Mouse (Mus musculus) liver, adult (tissue): ENCODE measurements around the gene Parn.

Experiments used
- GATA4 ChIP-seq: IDR thresholded peaks from 2 replicates; pipeline ENCODE4 v1.6.1; 2014; ENCODE audit warnings: mild to moderate bottlenecking, low read length; ENCODE audit not compliant: insufficient replicate concordance

The Parn gene

GRCm38 (mm10) chr16:13667878-13668343 lies at the start of gene Parn:
Gene Parn (minus strand): TSS chr16:13668170.
- TF ChIP-seq GATA4 = peak; percentile 77; the same call in 1 of the 2 replicates

GRCm38 (mm10) chr16:13716821-13717553 lies 49.0 kb upstream of the Parn start:
- no peak for TF ChIP-seq GATA4

- TF ChIP-seq GATA4 = no peak
Measured at GRCm38 (mm10) chr16:13714910-13715309, 46.9 kb upstream of the Parn start.

GRCm38 (mm10) chr16:13704676-13705075 lies 36.7 kb upstream of the Parn start:
- no peak for TF ChIP-seq GATA4

GRCm38 (mm10) chr16:13702184-13702583 lies 34.2 kb upstream of the Parn start:
- no peak for TF ChIP-seq GATA4

GRCm38 (mm10) chr16:13698998-13699397 lies 31.0 kb upstream of the Parn start:
- no peak for TF ChIP-seq GATA4

GRCm38 (mm10) chr16:13678601-13679319 lies 10.8 kb upstream of the Parn start:
- no peak for TF ChIP-seq GATA4

GRCm38 (mm10) chr16:13674511-13674910 lies 6.5 kb upstream of the Parn start:
- no peak for TF ChIP-seq GATA4

- TF ChIP-seq GATA4 = no peak
Measured at GRCm38 (mm10) chr16:13673114-13673513, 5.1 kb upstream of the Parn start.

- TF ChIP-seq GATA4 = no peak
Measured at GRCm38 (mm10) chr16:13672386-13672898, 4.5 kb upstream of the Parn start.

- TF ChIP-seq GATA4 = peak; percentile 71; the same call in 1 of the 2 replicates
Measured at GRCm38 (mm10) chr16:13671685-13672385, 3.9 kb upstream of the Parn start, which contains the start of the genes Bfar and 3110001I22Rik. Gene Bfar (plus strand): TSS chr16:13671858. Gene 3110001I22Rik (plus strand): TSS chr16:13671929.

- TF ChIP-seq GATA4 = no peak
Measured at GRCm38 (mm10) chr16:13669282-13669681, 1.3 kb upstream of the Parn start.

GRCm38 (mm10) chr16:13668402-13669108 lies 585 bp upstream of the Parn start:
- no peak for TF ChIP-seq GATA4

GRCm38 (mm10) chr16:13660736-13661135 lies 7.2 kb downstream of the Parn start:
- TF ChIP-seq GATA4 = no peak

- TF ChIP-seq GATA4 = no peak
Measured at GRCm38 (mm10) chr16:13658886-13659285, 9.1 kb downstream of the Parn start.
